Mouse (Mus musculus) neural tube, embryonic 11.5 days (tissue): ENCODE results near the gene Pianp. TPM values are rescaled to one million over a fixed set of nuclear protein-coding genes. Genes with fewer than 3 reads are reported as not detected.

ENCODE experiments used
- ATAC-seq: fragments of 200-750 bp; cut with Nextera tagmentation; 2 replicates; pipeline ENCODE4 v1.8.0; 2017; ENCODE audit warnings: moderate number of reproducible peaks, mild to moderate bottlenecking, moderate TSS enrichment, moderate library complexity; ENCODE audit not compliant: insufficient read depth, low FRiP score, low TSS enrichment
- DNase-seq: peaks from one replicate; pipeline ENCODE4 v3.0.0-alpha.2; 2015; ENCODE audit warnings: low spot score
- H3K27ac ChIP-seq: fragments of 300-500 bp; sonication (generic); 2 replicates; pipeline ENCODE4 v1.5.1; 2014; ENCODE audit warnings: low read depth, mild to moderate bottlenecking, low read length
- H3K27me3 ChIP-seq: fragments of 300-500 bp; sonication (generic); 2 replicates; pipeline ENCODE4 v1.6.1; 2014; ENCODE audit warnings: mild to moderate bottlenecking, low read length, mixed read lengths; ENCODE audit not compliant: control insufficient read depth, insufficient read depth
- H3K36me3 ChIP-seq: fragments of 300-500 bp; sonication (generic); 2 replicates; pipeline ENCODE4 v1.6.1; 2014; ENCODE audit warnings: mild to moderate bottlenecking, low read length, moderate library complexity, mixed read lengths; ENCODE audit not compliant: control insufficient read depth, insufficient read depth
- H3K4me1 ChIP-seq: fragments of 300-500 bp; sonication (generic); 2 replicates; pipeline ENCODE4 v1.6.1; 2014; ENCODE audit warnings: low read length, mixed read lengths; ENCODE audit not compliant: control insufficient read depth, insufficient read depth
- H3K4me2 ChIP-seq: fragments of 300-500 bp; sonication (generic); 2 replicates; pipeline ENCODE4 v1.6.1; 2014; ENCODE audit warnings: low read depth, mild to moderate bottlenecking, moderate library complexity
- H3K4me3 ChIP-seq: fragments of 300-500 bp; sonication (generic); 2 replicates; pipeline ENCODE4 v1.5.1; 2014; ENCODE audit warnings: low read depth, low read length
- H3K9ac ChIP-seq: fragments of 300-500 bp; sonication (generic); 2 replicates; pipeline ENCODE4 v1.6.1; 2014; ENCODE audit warnings: mild to moderate bottlenecking, low read length
- H3K9me3 ChIP-seq: fragments of 300-500 bp; sonication (generic); 2 replicates; pipeline ENCODE4 v1.6.1; 2016; ENCODE audit warnings: low read length; ENCODE audit not compliant: control insufficient read depth
- WGBS: fragments of 180-500 bp; shearing (Covaris S2); extraction: QIAGEN DNeasy Blood & Tissue Kit; methylation state at CpG from one replicate; pipeline ENCODE4 v1.1.7; 2014; 5-methylcytosine and 5-hydroxymethylcytosine counted together
- polyA plus RNA-seq: library from polyadenylated mRNA; unstranded; fragments of >200 nt; fragmentation: Nextera tagmentation; extraction: Ambion mirVana; gene quantifications from 2 replicates; pipeline ENCODE4 v1.2.1, GENCODE M21; 2014

Pianp gene
- polyA plus RNA-seq: 1.7 and 2.6 TPM in 2 replicates

- peaks cover 4% of the 10 kb centered on the region; the same call in 1 of the 2 replicates for H3K4me1 ChIP-seq
Observed at GRCm38 (mm10) chr6:124996551-124997501, at the start of gene Pianp. Pianp (plus strand) TSS chr6:124996694.

GRCm38 (mm10) chr6:124953991-124954715 lies 42.3 kb upstream of the Pianp start:
- 96% methylated on average over 2 of the region's 2 CpGs for WGBS
- Histone ChIP-seq H3K4me1 (no peaks in the 10 kb centered on the region), H3K9ac (no peak overlapping the region), H3K9me3 (no peaks in the 10 kb centered on the region), H3K36me3 (peaks cover 2% of the 10 kb centered on the region; the same call in 1 of the 2 replicates), H3K4me2 (no peak overlapping the region), H3K27me3 (no peaks in the 10 kb centered on the region), H3K27ac (no peak overlapping the region), H3K4me3 (no peak overlapping the region)
- DNase-seq: no peak
- no peak for ATAC-seq

More at GRCm38 (mm10) chr6:124996551-124997501, at the start of gene Pianp:
- peak within 1 kb of the TSS; percentile 55 for H3K4me3 ChIP-seq
- ATAC-seq (peak; percentile 77), DNase-seq (peak; percentile 75)
- H3K27me3 ChIP-seq: peaks cover 63% of the 10 kb centered on the region
- H3K9me3 ChIP-seq: no peaks in the 10 kb centered on the region
- peak within 1 kb of the TSS; percentile 69 for H3K9ac ChIP-seq
- no peaks in the 10 kb centered on the region for H3K36me3 ChIP-seq
- WGBS: under 1% methylated on average over 57 of the region's 78 CpGs
- H3K27ac ChIP-seq: no peak within 1 kb of the TSS
- peak within 1 kb of the TSS; percentile 95 for H3K4me2 ChIP-seq

GRCm38 (mm10) chr6:124955212-124955611 lies 41.3 kb upstream of the Pianp start:
- Histone ChIP-seq H3K4me3 (no peak overlapping the region), H3K9me3 (no peaks in the 10 kb centered on the region), H3K9ac (no peak overlapping the region), H3K27ac (no peak overlapping the region), H3K4me1 (no peaks in the 10 kb centered on the region), H3K4me2 (no peak overlapping the region), H3K36me3 (peaks cover 4% of the 10 kb centered on the region), H3K27me3 (no peaks in the 10 kb centered on the region)
- ATAC-seq (no peak), DNase-seq (no peak)
- WGBS: 94% methylated on average over 4 of the region's 4 CpGs

- Histone ChIP-seq H3K36me3 (peaks cover 8% of the 10 kb centered on the region), H3K4me2 (no peak overlapping the region), H3K27ac (no peak overlapping the region), H3K27me3 (no peaks in the 10 kb centered on the region), H3K4me1 (no peaks in the 10 kb centered on the region), H3K9ac (no peak overlapping the region), H3K4me3 (no peak overlapping the region), H3K9me3 (no peaks in the 10 kb centered on the region)
- no peak for ATAC-seq
- DNase-seq: no peak
- WGBS: 92% methylated on average over 3 of the region's 3 CpGs
Observed at GRCm38 (mm10) chr6:124958127-124958526, 38.4 kb upstream of the Pianp start.

GRCm38 (mm10) chr6:124959960-124960359 lies 36.5 kb upstream of the Pianp start:
- Histone ChIP-seq H3K9me3 (no peaks in the 10 kb centered on the region), H3K9ac (no peak overlapping the region), H3K4me1 (peaks cover 6% of the 10 kb centered on the region; the same call in 1 of the 2 replicates), H3K4me2 (no peak overlapping the region), H3K4me3 (no peak overlapping the region), H3K27ac (no peak overlapping the region), H3K27me3 (no peaks in the 10 kb centered on the region), H3K36me3 (peaks cover 8% of the 10 kb centered on the region)
- WGBS: 89% methylated on average over 13 of the region's 13 CpGs
- ATAC-seq (no peak), DNase-seq (no peak)

GRCm38 (mm10) chr6:124961021-124961420 lies 35.5 kb upstream of the Pianp start:
- no peak for ATAC-seq
- 93% methylated on average over 12 of the region's 12 CpGs for WGBS
- Histone ChIP-seq H3K9ac (no peak overlapping the region), H3K9me3 (no peaks in the 10 kb centered on the region), H3K4me1 (peaks cover 6% of the 10 kb centered on the region; the same call in 1 of the 2 replicates), H3K4me3 (no peak overlapping the region), H3K27me3 (no peaks in the 10 kb centered on the region), H3K4me2 (no peak overlapping the region), H3K36me3 (peaks cover 8% of the 10 kb centered on the region), H3K27ac (no peak overlapping the region)
- DNase-seq: no peak

- Histone ChIP-seq H3K4me1 (peaks cover 6% of the 10 kb centered on the region; the same call in 1 of the 2 replicates), H3K36me3 (peaks cover 6% of the 10 kb centered on the region; the same call in 1 of the 2 replicates), H3K27ac (no peak overlapping the region), H3K4me2 (peak overlapping the region; percentile 84), H3K9ac (peak overlapping the region; percentile 92), H3K27me3 (no peaks in the 10 kb centered on the region), H3K4me3 (peak overlapping the region; percentile 76), H3K9me3 (no peaks in the 10 kb centered on the region)
- ATAC-seq (peak; percentile 3; the same call in 1 of the 2 replicates), DNase-seq (no peak)
- WGBS: 45% methylated on average over 16 of the region's 16 CpGs
Observed at GRCm38 (mm10) chr6:124964638-124965037, 31.9 kb upstream of the Pianp start.

- WGBS: under 1% methylated on average over 65 of the region's 68 CpGs
- Histone ChIP-seq H3K27me3 (no peaks in the 10 kb centered on the region), H3K4me2 (peak within 1 kb of the TSS; percentile 84), H3K9ac (peak within 1 kb of the TSS; percentile 92), H3K4me3 (peak within 1 kb of the TSS; percentile 76), H3K36me3 (peaks cover 4% of the 10 kb centered on the region; the same call in 1 of the 2 replicates), H3K9me3 (no peaks in the 10 kb centered on the region), H3K27ac (peak within 1 kb of the TSS; percentile 85), H3K4me1 (peaks cover 6% of the 10 kb centered on the region; the same call in 1 of the 2 replicates)
- peak; percentile 97 for DNase-seq
- ATAC-seq: peak; percentile 91
Observed at GRCm38 (mm10) chr6:124965088-124965719, 31.3 kb upstream of the Pianp start, which contains the start of gene Cops7a. Cops7a (minus strand) TSS chr6:124965538.
